Mouse (Mus musculus) small intestine, adult 2 months (tissue): ENCODE data around the gene Slc51a. TPM values are rescaled to one million over a fixed set of nuclear protein-coding genes. Genes with fewer than 3 reads are reported as not detected.
"Not testable (repeated sequence)": the region's sequence is repeated elsewhere in the genome, so short reads cannot be mapped to it uniquely, and the experiment has no call there.

ENCODE experiments used
- H3K27ac ChIP-seq: fragments of 200-500 bp; 2 replicates; pipeline ENCODE4 v1.5.1; 2012; ENCODE audit warnings: low read depth, low read length, control low read depth, inconsistent platforms; ENCODE audit not compliant: insufficient read depth
- H3K27me3 ChIP-seq: fragments of 200-500 bp; 2 replicates; pipeline ENCODE4 v1.6.1; 2012; ENCODE audit warnings: mild to moderate bottlenecking, moderate library complexity, low read length, inconsistent platforms; ENCODE audit not compliant: control insufficient read depth, insufficient read depth
- H3K36me3 ChIP-seq: fragments of 200-500 bp; 2 replicates; pipeline ENCODE4 v1.6.1; 2012; ENCODE audit warnings: mild to moderate bottlenecking, low read length, control low read depth, inconsistent platforms; ENCODE audit not compliant: control insufficient read depth, insufficient read depth
- H3K4me1 ChIP-seq: fragments of 200-500 bp; 2 replicates; pipeline ENCODE4 v1.6.1; 2012; ENCODE audit warnings: low read length, inconsistent platforms, mixed read lengths; ENCODE audit not compliant: control insufficient read depth, insufficient read depth, insufficient read length
- H3K4me3 ChIP-seq: fragments of 200-500 bp; 2 replicates; pipeline ENCODE4 v1.5.1; 2012; ENCODE audit warnings: low read depth, mild to moderate bottlenecking, control low read depth, inconsistent platforms, low read length, moderate library complexity
- CTCF ChIP-seq: fragments of 200-500 bp; IDR thresholded peaks from 2 replicates; pipeline ENCODE4 v1.5.1; 2012; ENCODE audit warnings: low read depth, mild to moderate bottlenecking, control low read depth, inconsistent platforms, low read length, moderate library complexity, mixed read lengths; ENCODE audit not compliant: insufficient replicate concordance, insufficient read length; ENCODE audit errors: extremely low read depth
- POLR2A ChIP-seq: fragments of 200-500 bp; IDR thresholded peaks from 2 replicates; pipeline ENCODE4 v1.6.1; 2012; ENCODE audit warnings: low read depth, mild to moderate bottlenecking, control low read depth, inconsistent platforms, low read length, moderate library complexity
- WGBS: fragments of 180-500 bp; shearing (Covaris S2); methylation state at CpG from one replicate; pipeline ENCODE4 v1.1.7; 2018; 5-methylcytosine and 5-hydroxymethylcytosine counted together
- polyA plus RNA-seq: library from polyadenylated mRNA; depleted of rRNA; stranded (reverse); fragments of >200 nt; gene quantifications from 2 replicates; pipeline ENCODE4 v1.2.3, GENCODE M21; 2012

Slc51a gene
- polyA plus RNA-seq, 1 experiment = 424 TPM

GRCm38 (mm10) chr16:32453102-32453501, 34.6 kb downstream of the Slc51a start:
- no peak overlapping the region for H3K27ac ChIP-seq
- no peak overlapping the region for H3K4me3 ChIP-seq
- H3K36me3 ChIP-seq = peaks cover 30% of the 10 kb centered on the region
- H3K27me3 ChIP-seq = no peaks in the 10 kb centered on the region
- peaks cover 10% of the 10 kb centered on the region; the same call in 1 of the 2 replicates for H3K4me1 ChIP-seq
- TF ChIP-seq POLR2A (no peak), CTCF (no peak)
- 93% methylated on average over 8 of the region's 8 CpGs for WGBS

- TF ChIP-seq CTCF (no peak), POLR2A (no peak)
- no peaks in the 10 kb centered on the region for H3K27me3 ChIP-seq
Observed at GRCm38 (mm10) chr16:32450133-32450532, 37.5 kb downstream of the Slc51a start.

GRCm38 (mm10) chr16:32449665-32450064, 38.0 kb downstream of the Slc51a start:
- H3K36me3 ChIP-seq = peaks cover 18% of the 10 kb centered on the region
- H3K4me3 ChIP-seq = no peak overlapping the region

More at GRCm38 (mm10) chr16:32450133-32450532, 37.5 kb downstream of the Slc51a start:
- 85% methylated on average over 2 of the region's 2 CpGs for WGBS
- Histone ChIP-seq H3K36me3 (peaks cover 21% of the 10 kb centered on the region), H3K4me1 (peaks cover 22% of the 10 kb centered on the region; the same call in 1 of the 2 replicates), H3K27ac (peak overlapping the region; percentile 84), H3K4me3 (no peak overlapping the region)

GRCm38 (mm10) chr16:32446563-32447138, 41.0 kb downstream of the Slc51a start:
- Histone ChIP-seq H3K4me1 (peaks cover 24% of the 10 kb centered on the region), H3K4me3 (no peak overlapping the region), H3K27me3 (no peaks in the 10 kb centered on the region), H3K36me3 (peaks cover 1% of the 10 kb centered on the region), H3K27ac (peak overlapping the region; percentile 83)
- TF ChIP-seq CTCF = no peak
- no peak for TF ChIP-seq POLR2A
- 51% methylated on average over 2 of the region's 2 CpGs for WGBS

More at GRCm38 (mm10) chr16:32449665-32450064, 38.0 kb downstream of the Slc51a start:
- WGBS = 45% methylated on average over 3 of the region's 3 CpGs
- Histone ChIP-seq H3K27ac (peak overlapping the region; percentile 84), H3K27me3 (no peaks in the 10 kb centered on the region), H3K4me1 (peaks cover 22% of the 10 kb centered on the region; the same call in 1 of the 2 replicates)
- TF ChIP-seq POLR2A (no peak), CTCF (no peak)

GRCm38 (mm10) chr16:32445558-32445957, 42.1 kb downstream of the Slc51a start:
- Histone ChIP-seq H3K36me3 (peaks cover 4% of the 10 kb centered on the region), H3K4me3 (no peak overlapping the region), H3K27me3 (no peaks in the 10 kb centered on the region), H3K27ac (peak overlapping the region; percentile 91), H3K4me1 (peaks cover 24% of the 10 kb centered on the region)
- TF ChIP-seq POLR2A (no peak), CTCF (no peak)
- WGBS = 76% methylated on average over 1 of the region's 1 CpGs

GRCm38 (mm10) chr16:32444615-32445014, 43.1 kb downstream of the Slc51a start:
- Histone ChIP-seq H3K27ac (peak overlapping the region; percentile 91; the same call in 1 of the 2 replicates), H3K4me1 (peaks cover 22% of the 10 kb centered on the region)
- WGBS = 73% methylated on average over 3 of the region's 3 CpGs
- not testable (repeated sequence) for H3K27me3 ChIP-seq, H3K4me3 ChIP-seq, H3K36me3 ChIP-seq

- no peak overlapping the region for H3K27ac ChIP-seq
- 89% methylated on average over 3 of the region's 3 CpGs for WGBS
- H3K27me3 ChIP-seq = no peaks in the 10 kb centered on the region
- no peak for TF ChIP-seq POLR2A
- TF ChIP-seq CTCF = no peak
- H3K4me1 ChIP-seq = peaks cover 14% of the 10 kb centered on the region
- H3K4me3 ChIP-seq = no peak overlapping the region
- H3K36me3 ChIP-seq = peaks cover 10% of the 10 kb centered on the region
Observed at GRCm38 (mm10) chr16:32441432-32441831, 46.2 kb downstream of the Slc51a start.
